Mouse (Mus musculus): ENCODE measurements around the gene Gm20816.
"Not testable (repeated sequence)": the region's sequence is repeated elsewhere in the genome, so short reads cannot be mapped to it uniquely, and the experiment has no call there.

Gm20816 gene

GRCm38 (mm10) chrY:68537655-68538054 lies at the start of gene Gm20816:
Gm20816 (plus strand) TSS chrY:68537955.
- not testable (repeated sequence) for ATAC-seq (ENCODE audit: low TSS enrichment)

Measured in frontal cortex, adult (tissue).